Mouse (Mus musculus) small intestine, adult 2 months (tissue): Measurements from ENCODE around the gene Mylip.

Experiments used
- CTCF ChIP-seq: fragments of 200-500 bp; IDR thresholded peaks from 2 replicates; pipeline ENCODE4 v1.5.1; 2012; ENCODE audit warnings: low read depth, mild to moderate bottlenecking, control low read depth, inconsistent platforms, low read length, moderate library complexity, mixed read lengths; ENCODE audit not compliant: insufficient replicate concordance, insufficient read length; ENCODE audit errors: extremely low read depth
- POLR2A ChIP-seq: fragments of 200-500 bp; IDR thresholded peaks from 2 replicates; pipeline ENCODE4 v1.6.1; 2012; ENCODE audit warnings: low read depth, mild to moderate bottlenecking, control low read depth, inconsistent platforms, low read length, moderate library complexity

DNA sequence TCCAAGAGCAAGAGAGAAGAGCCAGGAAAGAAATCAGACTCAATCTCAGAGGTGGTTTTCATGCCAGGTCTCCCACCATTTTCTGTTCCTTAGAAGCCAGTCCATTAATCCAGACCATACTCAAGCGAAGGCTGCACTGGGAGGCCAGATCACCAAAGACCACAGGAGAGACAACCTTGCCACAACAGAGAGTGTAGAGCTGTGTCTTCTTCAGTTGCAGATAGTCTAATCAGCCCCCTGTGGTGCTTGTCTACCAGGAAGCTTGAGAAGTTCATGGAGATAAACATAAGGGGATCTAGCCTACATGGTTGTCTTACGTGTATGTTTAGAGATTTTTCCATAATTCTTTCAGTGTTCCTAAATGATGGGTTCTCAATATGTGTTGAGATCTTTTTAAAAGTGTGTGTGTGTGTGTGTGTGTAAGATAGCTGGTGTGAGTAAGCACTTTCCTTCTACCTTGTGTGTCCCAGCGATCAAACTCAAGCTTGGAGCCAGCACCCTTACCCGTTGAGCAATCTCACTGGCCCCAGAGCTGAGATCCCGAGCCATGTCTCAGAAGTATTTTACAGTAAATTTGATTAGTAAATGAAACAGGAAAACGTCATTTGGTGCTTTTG is 15.8 kb downstream of the Mylip start:
- no peak for TF ChIP-seq CTCF
- TF ChIP-seq POLR2A, result no peak
